Mouse (Mus musculus) forebrain, embryonic 14.5 days (tissue): ENCODE results near the gene Ctf2. TPM values are rescaled to one million over a fixed set of nuclear protein-coding genes. Genes with fewer than 3 reads are reported as not detected.

Source experiments
- ATAC-seq: fragments of 200-750 bp; cut with Nextera tagmentation; 2 replicates; pipeline ENCODE4 v1.8.0; 2017; ENCODE audit warnings: mild to moderate bottlenecking, moderate library complexity
- DNase-seq: peaks from one replicate; pipeline ENCODE4 v3.0.0-alpha.2; 2015; ENCODE audit warnings: low spot score
- H3K27ac ChIP-seq: fragments of 300-500 bp; sonication (generic); 2 replicates; pipeline ENCODE4 v1.5.1; 2014; ENCODE audit warnings: low read depth, mild to moderate bottlenecking, control low read depth, low read length, moderate library complexity
- H3K27me3 ChIP-seq: fragments of 300-500 bp; sonication (generic); replicated peaks from 2 replicates; pipeline ENCODE4 v1.6.1; 2014; ENCODE audit warnings: low read length, control low read depth, mixed read lengths; ENCODE audit not compliant: control insufficient read depth, insufficient read depth
- H3K36me3 ChIP-seq: fragments of 300-500 bp; sonication (generic); 2 replicates; pipeline ENCODE4 v1.6.1; 2014; ENCODE audit warnings: low read length, control low read depth; ENCODE audit not compliant: control insufficient read depth, insufficient read depth
- H3K4me1 ChIP-seq: fragments of 300-500 bp; sonication (generic); 2 replicates; pipeline ENCODE4 v1.6.1; 2014; ENCODE audit warnings: antibody characterized with exemption, low read length, control low read depth; ENCODE audit not compliant: control insufficient read depth, insufficient read depth
- H3K4me2 ChIP-seq: fragments of 300-500 bp; sonication (generic); 2 replicates; pipeline ENCODE4 v1.6.1; 2014; ENCODE audit warnings: mild to moderate bottlenecking, control low read depth, low read length
- H3K4me3 ChIP-seq: fragments of 300-500 bp; sonication (generic); 2 replicates; pipeline ENCODE4 v1.5.1; 2014; ENCODE audit warnings: low read depth, low read length, control low read depth
- H3K9ac ChIP-seq: fragments of 300-500 bp; sonication (generic); 2 replicates; pipeline ENCODE4 v1.6.1; 2014; ENCODE audit warnings: mild to moderate bottlenecking, low read length, control low read depth, moderate library complexity
- H3K9me3 ChIP-seq: fragments of 300-500 bp; sonication (generic); replicated peaks from 2 replicates; pipeline ENCODE4 v1.6.1; 2016; ENCODE audit warnings: low read length, control low read depth, mixed read lengths; ENCODE audit not compliant: control insufficient read depth
- WGBS: fragments of 180-500 bp; shearing (Covaris S2); extraction: QIAGEN DNeasy Blood & Tissue Kit; methylation state at CpG from one replicate; pipeline ENCODE4 v1.1.7; 2014; 5-methylcytosine and 5-hydroxymethylcytosine counted together
- polyA plus RNA-seq: library from polyadenylated mRNA; unstranded; fragments of >200 nt; fragmentation: Nextera tagmentation; extraction: Ambion mirVana; gene quantifications from 2 replicates; pipeline ENCODE4 v1.2.1, GENCODE M21; 2014

Ctf2 gene
- polyA plus RNA-seq, 1 experiment from 2014 or later = 0.09 TPM

GRCm38 (mm10) chr7:127744366-127745045 is 12.5 kb upstream of the Ctf2 start, which contains the start of gene Fbxl19:
Gene Fbxl19 (plus strand): TSS chr7:127744543.
- peaks cover 17% of the 10 kb centered on the region for H3K36me3 ChIP-seq
- under 1% methylated on average over 26 of the region's 26 CpGs for WGBS
- no peaks in the 10 kb centered on the region for H3K9me3 ChIP-seq

GRCm38 (mm10) chr7:127730170-127730569 is 1.8 kb downstream of the Ctf2 start:
- ATAC-seq (no peak), DNase-seq (no peak)
- Histone ChIP-seq H3K4me3 (no peak overlapping the region), H3K36me3 (no peaks in the 10 kb centered on the region), H3K9me3 (no peaks in the 10 kb centered on the region), H3K4me2 (no peak overlapping the region), H3K4me1 (no peaks in the 10 kb centered on the region), H3K9ac (no peak overlapping the region), H3K27me3 (no peaks in the 10 kb centered on the region), H3K27ac (no peak overlapping the region)
- WGBS = 78% methylated on average over 4 of the region's 4 CpGs

More at GRCm38 (mm10) chr7:127744366-127745045, 12.5 kb upstream of the Ctf2 start, which contains the start of gene Fbxl19:
- Histone ChIP-seq H3K27me3 (no peaks in the 10 kb centered on the region), H3K9ac (peak within 1 kb of the TSS; percentile 65), H3K4me1 (peaks cover 11% of the 10 kb centered on the region; the same call in 1 of the 2 replicates), H3K27ac (peak within 1 kb of the TSS; percentile 93), H3K4me3 (peak within 1 kb of the TSS; percentile 87), H3K4me2 (peak within 1 kb of the TSS; percentile 89)
- ATAC-seq = no peak
- peak; percentile 80 for DNase-seq

GRCm38 (mm10) chr7:127727898-127728297 is 4.1 kb downstream of the Ctf2 start:
- WGBS = 89% methylated on average over 7 of the region's 7 CpGs
- Histone ChIP-seq H3K9ac (no peak overlapping the region), H3K27me3 (no peaks in the 10 kb centered on the region), H3K36me3 (no peaks in the 10 kb centered on the region), H3K4me3 (no peak overlapping the region), H3K9me3 (no peaks in the 10 kb centered on the region), H3K27ac (no peak overlapping the region), H3K4me1 (no peaks in the 10 kb centered on the region), H3K4me2 (no peak overlapping the region)
- ATAC-seq = no peak
- no peak for DNase-seq

GRCm38 (mm10) chr7:127725924-127726323 is 6.0 kb downstream of the Ctf2 start:
- H3K4me3 ChIP-seq = no peak overlapping the region
- ATAC-seq (no peak), DNase-seq (no peak)
- H3K36me3 ChIP-seq = no peaks in the 10 kb centered on the region
- H3K27me3 ChIP-seq = no peaks in the 10 kb centered on the region
- H3K27ac ChIP-seq = no peak overlapping the region
- no peaks in the 10 kb centered on the region for H3K9me3 ChIP-seq
- no peaks in the 10 kb centered on the region for H3K4me1 ChIP-seq
- WGBS = 37% methylated on average over 6 of the region's 6 CpGs
- no peak overlapping the region for H3K9ac ChIP-seq
- H3K4me2 ChIP-seq = no peak overlapping the region

GRCm38 (mm10) chr7:127725490-127725889 is 6.5 kb downstream of the Ctf2 start:
- Histone ChIP-seq H3K27ac (no peak overlapping the region), H3K9ac (no peak overlapping the region), H3K27me3 (no peaks in the 10 kb centered on the region), H3K4me2 (no peak overlapping the region), H3K36me3 (no peaks in the 10 kb centered on the region), H3K9me3 (no peaks in the 10 kb centered on the region), H3K4me3 (no peak overlapping the region), H3K4me1 (no peaks in the 10 kb centered on the region)
- DNase-seq (no peak), ATAC-seq (no peak)
- 43% methylated on average over 2 of the region's 2 CpGs for WGBS

DNA sequence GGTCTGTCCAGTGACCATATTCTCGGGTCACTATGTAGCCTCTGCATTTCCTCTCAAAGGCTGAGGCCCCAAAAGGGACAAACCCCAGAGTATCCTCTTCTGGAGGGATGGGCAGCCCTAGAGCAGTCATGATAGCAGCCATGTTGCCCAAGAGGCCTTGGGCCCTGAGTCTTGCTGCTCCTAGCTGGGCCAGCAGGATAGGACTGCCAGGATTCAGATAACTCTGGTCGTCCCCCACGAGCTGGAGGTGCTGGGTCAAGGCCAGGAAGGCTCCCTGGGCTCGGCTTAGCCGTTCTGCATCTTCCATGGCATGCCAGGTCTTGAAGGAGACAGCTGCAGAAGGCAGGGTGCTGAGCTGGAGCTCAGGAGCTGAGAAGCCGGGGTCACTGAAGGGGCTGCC is 12.7 kb downstream of the Ctf2 start:
- ATAC-seq (no peak), DNase-seq (no peak)
- no peak overlapping the region for H3K4me3 ChIP-seq
- 94% methylated on average over 6 of the region's 6 CpGs for WGBS
- H3K36me3 ChIP-seq = no peaks in the 10 kb centered on the region
- no peak overlapping the region for H3K27ac ChIP-seq
- no peaks in the 10 kb centered on the region for H3K9me3 ChIP-seq
- H3K9ac ChIP-seq = no peak overlapping the region
- H3K27me3 ChIP-seq = no peaks in the 10 kb centered on the region
- H3K4me1 ChIP-seq = peaks cover 8% of the 10 kb centered on the region
- H3K4me2 ChIP-seq = no peak overlapping the region

DNA sequence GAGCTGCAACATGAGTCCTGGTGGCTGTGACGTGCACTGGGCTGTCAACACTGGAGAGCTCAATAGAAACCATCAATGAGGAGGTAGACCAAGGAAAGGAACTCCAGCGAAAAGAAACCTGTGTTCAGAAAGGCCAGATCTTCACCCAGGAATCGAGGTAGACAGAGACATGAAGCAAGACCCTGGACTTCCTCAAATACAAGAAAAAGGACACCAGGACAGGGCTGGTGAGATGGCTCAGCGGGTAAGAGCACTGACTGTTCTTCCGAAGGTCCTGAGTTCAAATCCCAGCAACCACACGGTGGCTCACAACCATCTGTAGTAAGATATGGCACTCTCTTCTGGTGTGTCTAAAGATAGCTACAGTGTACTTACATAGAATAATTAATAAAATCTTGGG is 13.6 kb downstream of the Ctf2 start:
- Histone ChIP-seq H3K4me2 (no peak overlapping the region), H3K4me1 (peaks cover 11% of the 10 kb centered on the region), H3K27me3 (no peaks in the 10 kb centered on the region), H3K9ac (no peak overlapping the region), H3K9me3 (no peaks in the 10 kb centered on the region), H3K27ac (no peak overlapping the region), H3K36me3 (no peaks in the 10 kb centered on the region), H3K4me3 (no peak overlapping the region)
- DNase-seq (no peak), ATAC-seq (no peak)
- WGBS = 93% methylated on average over 6 of the region's 6 CpGs

DNA sequence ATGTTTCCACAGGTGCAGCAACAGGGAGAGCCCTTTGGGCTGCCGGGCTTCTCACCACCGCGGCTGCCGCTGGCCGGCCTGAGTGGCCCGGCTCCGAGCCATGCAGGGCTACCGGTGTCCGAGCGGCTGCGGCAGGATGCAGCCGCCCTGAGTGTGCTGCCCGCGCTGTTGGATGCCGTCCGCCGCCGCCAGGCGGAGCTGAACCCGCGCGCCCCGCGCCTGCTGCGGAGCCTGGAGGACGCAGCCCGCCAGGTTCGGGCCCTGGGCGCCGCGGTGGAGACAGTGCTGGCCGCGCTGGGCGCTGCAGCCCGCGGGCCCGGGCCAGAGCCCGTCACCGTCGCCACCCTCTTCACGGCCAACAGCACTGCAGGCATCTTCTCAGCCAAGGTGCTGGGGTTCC is 15.0 kb downstream of the Ctf2 start:
- Histone ChIP-seq H3K4me3 (peak overlapping the region; percentile 34), H3K9me3 (no peaks in the 10 kb centered on the region), H3K27me3 (no peaks in the 10 kb centered on the region), H3K36me3 (no peaks in the 10 kb centered on the region), H3K9ac (peak overlapping the region; percentile 60), H3K4me1 (peaks cover 11% of the 10 kb centered on the region), H3K27ac (no peak overlapping the region), H3K4me2 (peak overlapping the region; percentile 55)
- ATAC-seq = peak; percentile 54
- 2% methylated on average over 39 of the region's 41 CpGs for WGBS
- DNase-seq = peak; percentile 48

- H3K9me3 ChIP-seq = no peaks in the 10 kb centered on the region
- no peak overlapping the region for H3K27ac ChIP-seq
- DNase-seq = no peak
- no peaks in the 10 kb centered on the region for H3K27me3 ChIP-seq
- no peak overlapping the region for H3K9ac ChIP-seq
- no peak overlapping the region for H3K4me3 ChIP-seq
- no peak for ATAC-seq
- H3K4me2 ChIP-seq = no peak overlapping the region
- H3K4me1 ChIP-seq = peaks cover 11% of the 10 kb centered on the region
- H3K36me3 ChIP-seq = no peaks in the 10 kb centered on the region
- 88% methylated on average over 4 of the region's 4 CpGs for WGBS
Observed at GRCm38 (mm10) chr7:127714816-127715215, 17.1 kb downstream of the Ctf2 start.
